Mouse (Mus musculus) ES-Bruce4 (cell line): ENCODE measurements at regions not wholly inside any gene's neighbourhood (a gene's known extent, or its start where the extent isn't known, plus 50 kb on each side); places are given as distances from the start of the nearest gene placed in this dataset.

ENCODE experiments used
- CTCF ChIP-seq: IDR thresholded peaks from one replicate; pipeline ENCODE4 v1.8.1; 2011; ENCODE audit warnings: low read depth, low read length
- EP300 ChIP-seq: IDR thresholded peaks from 2 replicates; pipeline ENCODE4 v1.6.1; 2011; ENCODE audit warnings: low read depth, low read length; ENCODE audit not compliant: insufficient read depth
- POLR2A ChIP-seq: IDR thresholded peaks from one replicate; pipeline ENCODE4 v1.8.1; 2011; ENCODE audit warnings: low read length; ENCODE audit not compliant: insufficient read depth

DNA sequence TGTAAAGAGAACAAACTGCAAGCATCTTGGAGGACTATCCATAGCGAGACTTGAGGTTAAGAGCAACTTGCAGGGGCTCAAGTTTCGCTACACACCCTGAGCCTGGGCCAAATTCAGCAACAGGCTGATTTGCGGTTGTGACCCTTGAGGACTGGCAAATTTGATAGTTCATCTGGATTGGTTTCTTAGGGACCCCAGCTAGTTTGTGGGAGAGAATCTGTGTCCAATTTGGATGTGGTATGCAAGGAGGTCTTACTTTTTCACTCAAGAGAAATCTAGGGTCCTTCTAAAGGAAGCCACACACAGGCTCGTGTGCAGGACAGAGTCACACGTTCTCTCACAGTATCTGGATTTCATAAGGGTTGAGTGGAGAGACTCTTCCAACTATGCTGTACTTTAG lies 505.6 kb downstream of the Ccdc171 start:
- TF ChIP-seq POLR2A (no peak), EP300 (no peak), CTCF (no peak)
